Mouse (Mus musculus): Measurements from ENCODE around the gene Snrpa. TPM values are rescaled to one million over a fixed set of nuclear protein-coding genes. Genes with fewer than 3 reads are reported as not detected.

Gene Snrpa
- polyA plus RNA-seq, 1 experiment from 2014 or later, result 232 TPM

DNA sequence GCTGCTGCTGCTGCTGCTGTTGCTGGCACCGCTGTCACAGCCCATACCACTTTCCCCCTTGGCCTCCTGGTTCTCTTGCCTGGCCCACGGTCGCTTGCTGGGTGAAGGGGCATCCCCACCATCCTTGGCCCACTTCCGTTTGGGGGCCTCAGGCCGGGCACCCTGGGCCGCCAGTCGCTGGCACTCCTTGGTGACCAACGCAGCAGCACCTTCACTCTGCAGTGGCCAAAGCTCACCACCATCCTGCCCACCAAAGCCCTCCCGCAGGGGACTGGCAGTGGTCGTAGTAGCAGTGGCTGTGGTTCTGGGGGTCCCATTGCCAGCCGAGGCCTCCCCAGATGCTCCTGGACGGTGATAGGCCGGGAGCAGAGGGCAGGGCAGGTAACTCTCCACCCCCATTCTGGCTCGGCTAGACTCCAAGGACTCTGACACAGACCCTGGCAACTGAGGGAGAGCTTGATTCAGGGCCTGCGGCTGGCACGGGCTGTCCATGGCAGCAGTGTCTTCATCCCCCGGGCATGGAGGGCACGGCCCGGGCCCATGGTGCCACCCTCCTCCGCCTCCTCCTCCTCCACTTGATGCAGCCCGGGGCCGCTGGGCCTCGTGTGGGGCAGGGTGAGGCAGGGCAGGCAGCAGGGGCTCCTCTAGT, 30.9 kb downstream of the Snrpa start:
- Histone ChIP-seq H3K36me3 (ENCODE audit: control insufficient read depth, insufficient read depth) (peaks cover 5% of the 10 kb centered on the region), H3K27ac (ENCODE audit: low read length) (no peak overlapping the region; the same call in 1 of the 2 replicates), H3K4me1 (replicated peaks; ENCODE audit: control insufficient read depth, insufficient read depth, low read length) (peaks cover 63% of the 10 kb centered on the region), H3K9ac (replicated peaks; ENCODE audit: low read depth, low read length) (peak overlapping the region; percentile 91), H3K27me3 (replicated peaks; ENCODE audit: control insufficient read depth, insufficient read depth, low read length) (no peaks in the 10 kb centered on the region), H3K9me3 (ENCODE audit: control insufficient read depth, low read length) (no peaks in the 10 kb centered on the region), H3K4me2 (ENCODE audit: low read length) (peak overlapping the region; percentile 84), H3K4me3 (replicated peaks; ENCODE audit: low read length) (peak overlapping the region; percentile 63)
- WGBS, result 63% methylated on average over 23 of the region's 23 CpGs
- ATAC-seq, result no peak

DNA sequence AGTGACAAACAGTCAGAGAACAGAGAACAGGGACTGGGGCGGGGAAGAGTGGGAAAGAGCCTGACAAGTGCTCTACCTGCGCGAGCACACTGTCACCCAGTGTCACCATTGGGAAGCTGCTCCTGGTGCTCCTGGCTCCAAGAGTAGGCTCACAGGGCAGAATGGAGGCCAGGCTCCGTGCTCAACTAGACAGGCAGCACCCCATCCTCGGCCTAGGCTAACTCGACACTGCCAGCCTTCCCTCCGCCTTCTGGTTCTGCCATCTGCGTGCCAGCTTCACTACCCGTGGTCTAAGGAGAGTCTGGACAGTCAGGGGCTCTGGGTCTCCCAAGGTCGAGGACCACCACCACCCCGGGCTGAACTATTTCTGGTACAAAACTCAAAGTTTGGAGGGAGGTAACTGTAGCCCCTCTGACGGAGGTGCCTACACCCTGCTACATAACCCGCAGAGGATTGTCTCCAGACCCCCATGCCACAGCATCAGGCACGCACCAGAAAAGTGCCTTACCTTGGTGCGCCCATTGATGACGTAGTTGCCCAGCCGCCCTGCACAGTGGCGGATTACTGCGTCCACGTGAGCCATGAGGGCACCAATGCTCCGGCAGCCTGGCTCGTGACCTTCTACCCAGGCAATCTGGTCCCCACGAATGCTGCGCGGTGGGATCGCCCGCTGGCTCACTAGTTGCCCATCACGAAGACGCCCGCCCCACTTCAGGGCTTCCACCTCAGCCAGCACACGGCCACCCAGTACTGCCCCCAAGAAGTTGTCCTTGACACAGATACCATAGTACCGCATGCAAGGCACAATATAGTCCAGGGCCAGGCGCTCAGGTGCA, 31.7 kb downstream of the Snrpa start:
- 78% methylated on average over 33 of the region's 33 CpGs for whole genome bisulfite sequencing
- Histone ChIP-seq H3K27me3 (replicated peaks; ENCODE audit: control insufficient read depth, insufficient read depth, low read length) (no peaks in the 10 kb centered on the region), H3K4me2 (ENCODE audit: low read length) (peak overlapping the region; percentile 84), H3K9ac (replicated peaks; ENCODE audit: low read depth, low read length) (peak overlapping the region; percentile 91), H3K27ac (ENCODE audit: low read length) (no peak overlapping the region), H3K9me3 (ENCODE audit: control insufficient read depth, low read length) (no peaks in the 10 kb centered on the region), H3K36me3 (ENCODE audit: control insufficient read depth, insufficient read depth) (peaks cover 5% of the 10 kb centered on the region), H3K4me3 (replicated peaks; ENCODE audit: low read length) (peak overlapping the region; percentile 14), H3K4me1 (replicated peaks; ENCODE audit: control insufficient read depth, insufficient read depth, low read length) (peaks cover 66% of the 10 kb centered on the region)
- no peak for ATAC-seq

DNA sequence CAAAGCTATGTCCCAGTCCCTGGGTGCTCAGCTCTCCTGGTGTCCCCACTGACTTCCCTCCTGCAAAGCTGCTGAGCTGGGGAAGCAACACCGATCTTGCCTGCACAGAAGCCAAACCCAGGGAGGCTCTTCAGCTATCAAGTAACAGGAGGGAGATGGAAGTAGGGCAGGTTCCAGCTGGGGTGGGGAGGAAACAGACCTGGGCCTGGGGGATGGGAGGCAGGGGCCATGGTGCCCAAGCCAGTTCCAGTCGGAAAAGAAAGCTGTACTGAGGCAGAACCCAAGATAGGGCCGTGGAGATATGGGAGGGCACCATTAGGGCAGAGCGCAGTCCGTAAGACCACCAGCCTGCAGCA, 32.6 kb downstream of the Snrpa start:
- Histone ChIP-seq H3K9me3 (ENCODE audit: control insufficient read depth, low read length) (no peaks in the 10 kb centered on the region), H3K36me3 (ENCODE audit: control insufficient read depth, insufficient read depth) (peaks cover 11% of the 10 kb centered on the region), H3K4me1 (replicated peaks; ENCODE audit: control insufficient read depth, insufficient read depth, low read length) (peaks cover 66% of the 10 kb centered on the region), H3K4me2 (ENCODE audit: low read length) (peak overlapping the region; percentile 84), H3K4me3 (replicated peaks; ENCODE audit: low read length) (no peak overlapping the region), H3K9ac (replicated peaks; ENCODE audit: low read depth, low read length) (peak overlapping the region; percentile 46), H3K27ac (ENCODE audit: low read length) (no peak overlapping the region), H3K27me3 (replicated peaks; ENCODE audit: control insufficient read depth, insufficient read depth, low read length) (no peaks in the 10 kb centered on the region)
- WGBS, result 89% methylated on average over 5 of the region's 5 CpGs
- ATAC-seq, result no peak

DNA sequence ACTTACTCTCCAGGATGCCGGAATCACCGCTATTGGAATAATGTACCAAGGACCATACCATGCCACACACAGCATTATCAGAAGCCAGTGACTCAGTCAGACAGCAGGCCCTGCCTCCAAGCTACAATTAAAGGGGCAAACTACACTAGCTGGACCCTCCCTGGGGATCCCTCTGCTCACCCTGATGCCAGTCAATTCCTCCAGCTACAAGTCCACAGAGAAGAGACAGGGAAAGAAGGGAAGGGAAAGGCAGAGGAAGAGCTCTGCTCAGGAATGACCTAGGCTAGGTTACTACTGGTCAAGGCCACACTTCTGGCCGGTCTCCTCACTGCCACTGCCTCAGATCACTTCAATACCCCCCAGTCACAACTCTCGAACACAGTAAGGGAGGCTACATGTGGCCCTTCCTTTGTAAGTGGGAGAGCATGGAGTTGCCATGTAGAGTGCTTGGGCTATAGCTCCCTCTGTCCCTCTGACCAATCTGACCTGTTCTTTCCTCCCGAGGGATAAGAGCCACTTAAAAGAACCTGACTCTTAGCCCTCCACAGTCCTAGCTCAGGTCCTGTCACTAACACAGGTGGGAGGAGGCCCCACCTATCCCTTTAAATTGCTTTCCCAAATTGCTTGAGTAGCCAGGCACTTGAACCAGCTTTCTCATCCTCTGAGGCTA, 33.2 kb downstream of the Snrpa start:
- H3K36me3 ChIP-seq (ENCODE audit: control insufficient read depth, insufficient read depth), result peaks cover 16% of the 10 kb centered on the region
- H3K27me3 ChIP-seq (replicated peaks; ENCODE audit: control insufficient read depth, insufficient read depth, low read length), result no peaks in the 10 kb centered on the region
- ATAC-seq, result no peak
- WGBS, result 85% methylated on average over 5 of the region's 5 CpGs
- no peak overlapping the region for H3K27ac ChIP-seq (ENCODE audit: low read length)
- peak overlapping the region; percentile 84 for H3K4me2 ChIP-seq (ENCODE audit: low read length)
- no peak overlapping the region for H3K4me3 ChIP-seq (replicated peaks; ENCODE audit: low read length)
- peaks cover 66% of the 10 kb centered on the region for H3K4me1 ChIP-seq (replicated peaks; ENCODE audit: control insufficient read depth, insufficient read depth, low read length)
- peak overlapping the region; percentile 46 for H3K9ac ChIP-seq (replicated peaks; ENCODE audit: low read depth, low read length)
- no peaks in the 10 kb centered on the region for H3K9me3 ChIP-seq (ENCODE audit: control insufficient read depth, low read length)

DNA sequence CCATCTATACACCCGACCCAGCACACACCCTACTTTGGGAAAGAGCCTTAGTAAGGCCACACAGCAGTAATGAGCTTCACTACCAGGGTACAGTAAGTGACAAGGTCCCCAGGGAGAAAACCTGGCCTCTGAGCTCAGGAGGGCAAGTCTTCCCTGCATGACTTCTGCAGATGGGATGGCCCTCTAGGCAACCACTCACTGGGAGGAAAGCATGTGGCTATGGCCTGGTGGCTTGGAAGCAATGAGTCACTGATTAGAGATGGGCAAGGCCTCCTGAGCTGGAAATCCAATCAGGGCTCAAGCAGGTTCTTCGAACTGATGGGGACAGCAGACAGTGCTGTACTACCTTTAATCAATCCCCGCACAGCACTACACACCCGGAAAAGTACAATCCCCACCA, 34.3 kb downstream of the Snrpa start:
- no peak for ATAC-seq
- Histone ChIP-seq H3K27me3 (replicated peaks; ENCODE audit: control insufficient read depth, insufficient read depth, low read length) (no peaks in the 10 kb centered on the region), H3K4me3 (replicated peaks; ENCODE audit: low read length) (no peak overlapping the region), H3K27ac (ENCODE audit: low read length) (no peak overlapping the region), H3K4me2 (ENCODE audit: low read length) (no peak overlapping the region), H3K4me1 (replicated peaks; ENCODE audit: control insufficient read depth, insufficient read depth, low read length) (peaks cover 59% of the 10 kb centered on the region), H3K9ac (replicated peaks; ENCODE audit: low read depth, low read length) (no peak overlapping the region), H3K36me3 (ENCODE audit: control insufficient read depth, insufficient read depth) (peaks cover 25% of the 10 kb centered on the region), H3K9me3 (ENCODE audit: control insufficient read depth, low read length) (no peaks in the 10 kb centered on the region)
- 93% methylated on average over 4 of the region's 4 CpGs for WGBS

DNA sequence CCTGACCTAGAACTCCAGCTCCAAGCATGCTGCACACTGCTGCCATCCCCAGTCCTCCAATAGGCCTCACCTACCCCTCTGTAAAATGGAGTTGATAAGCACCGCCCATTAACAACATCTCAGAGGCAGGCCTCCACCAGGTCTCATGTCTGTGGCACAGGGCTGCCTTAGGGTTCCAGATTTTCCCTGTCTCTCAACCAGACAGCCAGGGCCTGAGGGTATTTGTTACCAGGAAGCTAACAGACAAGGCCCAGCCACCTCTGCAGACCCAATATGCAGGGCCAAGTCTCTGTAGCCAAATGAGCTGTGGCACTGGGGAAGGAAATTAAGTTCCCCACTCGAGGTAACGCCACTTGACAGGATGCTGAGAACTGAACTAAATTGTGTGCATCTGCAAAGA, 35.1 kb downstream of the Snrpa start:
- WGBS, result 88% methylated on average over 3 of the region's 3 CpGs

DNA sequence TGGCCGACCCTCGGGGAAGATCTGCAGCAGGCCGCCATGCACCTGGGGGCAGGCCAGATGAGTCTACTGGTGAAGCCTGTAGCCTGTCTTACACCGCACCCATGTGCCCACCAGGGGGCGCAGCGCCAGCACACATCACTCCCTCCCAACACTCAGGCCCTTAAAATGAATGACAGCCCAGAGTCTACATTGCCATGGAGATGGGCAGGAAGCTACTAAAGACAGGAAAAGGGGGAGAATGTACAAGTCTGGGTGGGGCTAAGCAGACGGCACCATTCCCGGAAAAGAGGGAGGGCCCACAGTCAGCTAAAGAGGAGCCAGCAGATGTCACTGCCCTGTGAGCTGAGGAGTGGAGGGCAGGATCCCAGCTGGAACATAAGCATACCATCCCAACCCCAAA, 36.2 kb downstream of the Snrpa start:
- Histone ChIP-seq H3K9ac (replicated peaks; ENCODE audit: low read depth, low read length) (no peak overlapping the region), H3K9me3 (ENCODE audit: control insufficient read depth, low read length) (no peaks in the 10 kb centered on the region), H3K27ac (ENCODE audit: low read length) (no peak overlapping the region), H3K36me3 (ENCODE audit: control insufficient read depth, insufficient read depth) (peaks cover 25% of the 10 kb centered on the region), H3K4me2 (ENCODE audit: low read length) (no peak overlapping the region), H3K4me1 (replicated peaks; ENCODE audit: control insufficient read depth, insufficient read depth, low read length) (peaks cover 50% of the 10 kb centered on the region), H3K27me3 (replicated peaks; ENCODE audit: control insufficient read depth, insufficient read depth, low read length) (no peaks in the 10 kb centered on the region), H3K4me3 (replicated peaks; ENCODE audit: low read length) (no peak overlapping the region)
- 12% methylated on average over 8 of the region's 8 CpGs for WGBS
- peak; percentile 92 for ATAC-seq

More for the DNA sequence above, 35.1 kb downstream of the Snrpa start:
- ATAC-seq, result no peak
- Histone ChIP-seq H3K27me3 (replicated peaks; ENCODE audit: control insufficient read depth, insufficient read depth, low read length) (no peaks in the 10 kb centered on the region), H3K9me3 (ENCODE audit: control insufficient read depth, low read length) (no peaks in the 10 kb centered on the region), H3K36me3 (ENCODE audit: control insufficient read depth, insufficient read depth) (peaks cover 25% of the 10 kb centered on the region), H3K27ac (ENCODE audit: low read length) (no peak overlapping the region), H3K4me2 (ENCODE audit: low read length) (no peak overlapping the region), H3K4me1 (replicated peaks; ENCODE audit: control insufficient read depth, insufficient read depth, low read length) (peaks cover 59% of the 10 kb centered on the region), H3K4me3 (replicated peaks; ENCODE audit: low read length) (no peak overlapping the region), H3K9ac (replicated peaks; ENCODE audit: low read depth, low read length) (no peak overlapping the region)

DNA sequence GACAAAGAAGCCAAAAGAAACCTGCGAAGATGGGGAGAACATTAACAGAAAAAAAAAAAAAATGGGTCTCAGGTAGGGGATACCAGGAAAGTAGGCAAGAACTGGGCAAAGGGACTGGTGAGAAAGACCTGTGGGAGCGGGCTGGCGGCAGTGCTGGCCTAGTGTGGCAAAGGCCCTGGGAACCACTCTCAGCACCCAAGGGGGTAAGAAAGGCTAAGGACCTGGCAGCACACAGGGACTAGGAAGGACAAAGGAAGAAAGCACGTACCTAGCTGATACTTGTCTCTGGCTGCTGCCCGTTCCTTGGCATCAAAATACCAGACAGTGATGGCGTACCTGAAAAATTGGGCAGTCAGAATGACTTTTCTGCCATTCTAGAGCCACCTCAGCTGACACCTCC, 36.8 kb downstream of the Snrpa start:
- Histone ChIP-seq H3K9me3 (ENCODE audit: control insufficient read depth, low read length) (no peaks in the 10 kb centered on the region), H3K4me1 (replicated peaks; ENCODE audit: control insufficient read depth, insufficient read depth, low read length) (peaks cover 44% of the 10 kb centered on the region), H3K27me3 (replicated peaks; ENCODE audit: control insufficient read depth, insufficient read depth, low read length) (no peaks in the 10 kb centered on the region), H3K9ac (replicated peaks; ENCODE audit: low read depth, low read length) (no peak overlapping the region), H3K4me2 (ENCODE audit: low read length) (no peak overlapping the region), H3K27ac (ENCODE audit: low read length) (no peak overlapping the region), H3K4me3 (replicated peaks; ENCODE audit: low read length) (no peak overlapping the region), H3K36me3 (ENCODE audit: control insufficient read depth, insufficient read depth) (peaks cover 25% of the 10 kb centered on the region)
- 91% methylated on average over 6 of the region's 6 CpGs for WGBS
- ATAC-seq, result no peak

DNA sequence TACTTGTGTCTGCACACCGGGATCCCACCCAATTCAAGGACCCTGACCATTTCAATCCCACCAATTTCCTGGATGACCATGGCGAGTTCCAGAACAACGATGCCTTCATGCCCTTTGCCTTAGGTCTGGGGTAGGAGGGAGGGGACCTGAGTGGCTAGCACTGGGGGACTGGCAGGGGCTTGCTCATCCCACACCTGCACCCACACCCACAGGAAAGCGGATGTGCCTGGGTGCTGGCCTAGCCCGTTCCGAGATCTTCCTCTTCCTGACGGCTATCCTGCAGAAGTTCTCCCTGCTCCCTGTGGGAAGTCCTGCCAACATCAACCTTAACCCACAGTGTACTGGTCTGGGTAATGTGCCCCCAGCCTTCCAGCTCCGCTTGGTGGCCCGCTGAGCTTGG, 37.9 kb downstream of the Snrpa start:
- Histone ChIP-seq H3K9me3 (ENCODE audit: control insufficient read depth, low read length) (no peaks in the 10 kb centered on the region), H3K4me3 (replicated peaks; ENCODE audit: low read length) (no peak overlapping the region), H3K27ac (ENCODE audit: low read length) (no peak overlapping the region), H3K9ac (replicated peaks; ENCODE audit: low read depth, low read length) (no peak overlapping the region), H3K4me1 (replicated peaks; ENCODE audit: control insufficient read depth, insufficient read depth, low read length) (peaks cover 33% of the 10 kb centered on the region), H3K27me3 (replicated peaks; ENCODE audit: control insufficient read depth, insufficient read depth, low read length) (no peaks in the 10 kb centered on the region), H3K36me3 (ENCODE audit: control insufficient read depth, insufficient read depth) (peaks cover 25% of the 10 kb centered on the region), H3K4me2 (ENCODE audit: low read length) (no peak overlapping the region)
- no peak for ATAC-seq
- 95% methylated on average over 9 of the region's 9 CpGs for WGBS
